Mouse (Mus musculus) 3134 (cell line): ENCODE results near the gene Cep89.

ENCODE experiments used
- DNase-seq: peaks from one replicate; pipeline ENCODE4 v3.0.0-alpha.2; 2011; ENCODE audit warnings: low spot score; ENCODE audit not compliant: insufficient read length; ENCODE audit errors: extremely low read depth

The Cep89 gene

DNA sequence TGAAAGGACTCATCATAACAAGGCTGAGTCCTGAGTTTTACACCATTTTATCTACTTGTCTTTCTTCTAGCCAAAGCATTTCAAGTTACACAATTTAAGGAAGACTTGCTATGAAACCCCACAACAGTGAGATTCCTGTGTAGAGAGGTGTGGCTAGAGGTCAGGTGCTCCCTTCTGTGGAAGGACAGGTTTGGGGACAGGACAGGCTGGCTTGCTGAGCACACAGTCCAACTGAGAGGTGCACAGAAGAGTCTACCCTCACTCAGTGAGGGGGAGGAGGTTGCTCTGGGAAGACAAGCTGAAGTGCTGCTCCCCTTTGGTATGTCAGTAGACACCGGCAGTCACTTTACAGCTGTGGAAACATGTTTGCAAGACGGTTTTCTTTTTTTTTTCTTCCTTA, 79.6 kb downstream of the Cep89 start:
- DNase-seq = no peak

DNA sequence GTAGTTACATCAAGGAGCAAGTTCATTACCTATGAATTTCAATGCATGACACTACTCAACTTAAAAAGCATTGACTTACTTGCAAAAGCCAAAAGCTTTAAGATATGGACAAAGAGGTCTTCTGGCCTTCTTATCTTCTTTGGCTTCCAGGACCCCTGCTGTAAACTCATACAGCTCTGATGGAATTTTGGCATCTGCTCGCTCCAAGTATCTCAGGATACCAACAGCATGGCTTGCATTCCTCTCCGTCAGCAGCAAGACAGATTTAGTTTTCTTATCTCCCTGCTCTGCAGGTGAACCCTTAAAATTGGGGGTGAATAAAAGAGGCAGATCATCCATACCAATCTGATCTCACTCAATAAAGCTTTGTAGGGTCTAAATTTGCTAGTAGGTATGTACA, 88.3 kb downstream of the Cep89 start:
- no peak for DNase-seq

DNA sequence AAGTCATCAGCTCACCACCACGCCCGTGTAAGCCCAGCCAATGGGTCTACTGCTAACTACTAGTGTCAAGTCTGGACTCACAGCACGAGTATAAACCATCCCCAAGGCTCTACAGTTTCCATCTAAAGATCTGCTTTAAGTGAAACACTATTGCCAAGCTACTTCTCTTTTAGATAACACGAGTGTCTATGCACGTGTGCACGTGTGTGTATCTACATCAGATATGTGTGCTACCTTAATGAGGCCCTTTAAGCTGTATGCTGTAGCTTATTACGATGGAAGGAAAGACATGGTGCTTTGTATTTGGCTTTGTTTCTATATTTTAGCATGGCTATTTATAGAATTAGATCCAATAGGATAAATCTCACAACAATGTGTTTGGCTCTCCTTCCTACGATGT, 89.7 kb downstream of the Cep89 start:
- no peak for DNase-seq
